Mouse (Mus musculus) gastrocnemius, postnatal 25 days (tissue): Measurements from ENCODE around the gene Gm20388. TPM values are rescaled to one million over a fixed set of nuclear protein-coding genes. Genes with fewer than 3 reads are reported as not detected.
A peak's percentile ranks its signal among the peaks of the same experiment; 100 is the strongest.

Experiments used
- DNase-seq: peaks from one replicate; pipeline ENCODE4 v3.0.0; 2022
- total RNA-seq, 2 experiments: library from RNA; stranded (reverse); gene quantifications; 1 replicate in 1 of 2; 2 replicates in 1 of 2; pipeline ENCODE4 v1.2.3; 2021

The Gm20388 gene
- total RNA-seq, 2 experiments from 2014 or later, result 6.7 TPM; not detected in 1

DNA sequence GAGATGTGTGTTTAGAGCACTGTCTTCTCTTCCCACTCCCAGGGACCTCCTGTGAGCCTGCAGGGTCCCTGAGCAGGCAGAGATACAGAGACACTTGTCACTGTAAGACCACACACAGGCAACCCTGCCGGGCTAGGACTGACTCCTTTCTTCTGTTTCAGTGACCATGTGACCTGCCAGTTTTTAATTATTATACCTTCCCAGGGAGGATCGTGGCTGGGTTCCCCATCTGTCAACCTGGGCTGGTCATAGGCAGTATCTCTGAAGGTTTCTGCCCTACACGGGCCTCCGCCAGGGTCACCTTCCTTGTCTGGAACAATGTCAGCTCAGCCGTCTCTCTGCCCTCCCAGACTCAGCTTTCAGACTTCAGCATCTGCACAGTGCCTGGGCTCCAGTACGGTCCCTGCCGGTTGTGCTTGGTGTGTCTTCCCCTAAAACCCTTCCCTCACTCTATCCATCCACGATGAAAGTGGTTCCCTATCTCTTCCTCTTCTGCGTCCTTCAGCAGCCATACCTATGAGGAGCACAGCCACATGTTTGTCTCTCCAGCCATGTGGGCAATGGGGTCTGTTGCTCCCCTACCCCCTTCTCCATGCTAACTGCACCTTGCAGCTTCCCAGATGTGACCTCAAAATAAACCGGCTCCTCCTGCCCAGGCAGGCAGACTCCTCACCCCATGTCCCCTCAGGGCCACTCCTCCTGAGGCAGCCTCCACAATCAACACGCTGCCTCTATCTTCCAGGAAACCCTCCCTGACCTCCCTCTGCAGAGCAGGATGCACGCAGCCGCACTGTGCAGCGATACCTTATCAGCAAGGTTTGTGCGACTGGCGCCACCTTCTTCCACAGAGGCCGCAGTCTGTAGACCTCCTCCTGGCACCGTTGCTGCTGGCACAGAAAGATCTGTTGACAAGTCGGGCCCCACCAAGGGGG, 2825.2 kb downstream of the Gm20388 start:
- DNase-seq, result no peak

DNA sequence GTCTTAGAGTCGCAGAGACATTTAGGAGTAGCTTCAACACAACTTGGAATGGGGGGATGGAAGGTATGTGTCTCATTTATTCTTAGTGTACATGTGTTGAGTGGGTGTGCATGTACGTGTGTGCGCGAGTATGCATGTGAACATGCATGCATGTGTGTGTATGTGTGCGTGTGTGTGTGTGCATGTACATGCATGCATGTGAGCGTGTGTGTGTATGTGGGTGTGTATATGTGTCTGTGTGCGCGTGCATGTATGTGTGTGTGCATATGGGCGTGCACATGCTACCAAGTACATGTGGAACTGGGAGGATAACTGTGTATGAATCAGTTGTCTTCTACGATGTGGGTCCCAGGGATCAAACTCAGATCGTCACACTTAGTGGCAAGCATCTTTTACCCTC, 2826.0 kb downstream of the Gm20388 start:
- no peak for DNase-seq

DNA sequence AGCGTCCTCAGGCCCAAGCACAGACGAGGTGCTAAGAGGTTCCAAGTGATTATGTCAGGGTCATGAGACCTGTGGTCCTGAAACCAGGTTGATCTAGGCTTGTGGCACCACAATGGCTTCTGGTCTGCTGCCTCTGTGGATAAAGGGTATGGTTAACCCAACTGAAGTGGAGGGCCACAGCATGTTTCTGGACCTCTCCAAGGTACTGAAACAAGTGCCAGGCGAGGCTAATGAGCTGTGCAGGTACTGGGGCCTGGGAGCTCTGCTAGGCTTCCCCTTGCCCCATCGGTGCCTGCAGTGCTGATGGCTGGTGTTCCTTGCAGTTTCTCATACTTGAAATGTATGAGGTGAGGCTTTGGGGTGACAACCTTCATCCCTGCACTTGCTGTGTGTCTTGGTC, 2826.4 kb downstream of the Gm20388 start:
- DNase-seq, result no peak

GRCm38 (mm10) chr8:122737886-122738285, 2827.2 kb downstream of the Gm20388 start:
- no peak for DNase-seq

DNA sequence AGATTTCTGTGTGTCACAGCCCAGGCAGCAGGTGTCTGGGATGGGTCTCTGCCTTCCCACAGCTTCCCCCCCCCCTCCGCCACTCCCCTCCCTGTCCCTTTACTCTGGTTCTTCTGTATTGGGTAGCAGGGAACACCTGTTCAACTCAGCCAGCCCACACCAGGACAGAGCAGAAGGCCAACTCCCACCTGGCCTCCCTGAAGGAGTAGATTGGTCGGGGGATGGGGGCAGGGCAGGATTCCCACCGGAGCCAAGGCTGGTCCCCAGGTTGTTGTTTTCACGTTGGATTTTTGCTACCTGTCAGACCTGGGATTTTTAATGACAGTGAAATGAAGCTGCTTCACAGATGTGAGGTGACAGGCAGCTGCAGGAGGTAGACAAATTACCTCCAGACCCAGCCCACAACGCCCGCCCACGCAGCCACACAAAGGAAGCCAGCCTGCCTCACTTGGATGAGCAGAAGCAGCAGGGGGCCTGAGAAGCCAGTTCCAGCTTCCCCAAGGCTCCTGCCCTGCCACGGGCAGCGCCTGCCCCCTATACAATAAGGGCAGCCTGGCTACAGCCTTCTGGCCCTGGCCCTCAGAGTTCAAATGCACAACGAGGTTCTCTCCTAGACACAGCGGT, 2828.6 kb downstream of the Gm20388 start:
- no peak for DNase-seq

GRCm38 (mm10) chr8:122742471-122742870, 2831.8 kb downstream of the Gm20388 start:
- no peak for DNase-seq

GRCm38 (mm10) chr8:122745022-122745749, 2834.5 kb downstream of the Gm20388 start:
- DNase-seq, result no peak

- DNase-seq, result no peak
Measured at GRCm38 (mm10) chr8:122745750-122746275, 2835.2 kb downstream of the Gm20388 start.

DNA sequence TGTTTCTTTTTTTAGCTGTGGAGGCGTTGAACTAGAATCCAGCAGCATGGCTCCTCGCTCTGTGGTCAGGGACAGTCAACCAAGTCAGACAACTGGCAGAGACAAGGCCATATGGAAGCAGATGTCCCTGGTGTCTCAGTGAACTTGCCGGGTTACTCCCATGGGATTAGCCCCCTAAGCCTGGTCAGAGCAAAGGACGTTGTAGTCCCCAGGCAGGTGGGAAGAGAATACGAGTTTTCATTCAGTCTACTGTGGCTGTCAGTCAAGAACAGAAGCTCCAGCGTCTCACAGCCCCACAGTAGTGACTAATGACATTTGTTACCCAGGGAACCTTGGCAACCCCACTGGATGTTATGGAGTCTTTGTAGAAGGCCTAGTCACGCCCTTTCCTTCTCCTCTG, 2835.8 kb downstream of the Gm20388 start:
- DNase-seq, result no peak

GRCm38 (mm10) chr8:122747825-122748224, 2837.2 kb downstream of the Gm20388 start:
- no peak for DNase-seq

DNA sequence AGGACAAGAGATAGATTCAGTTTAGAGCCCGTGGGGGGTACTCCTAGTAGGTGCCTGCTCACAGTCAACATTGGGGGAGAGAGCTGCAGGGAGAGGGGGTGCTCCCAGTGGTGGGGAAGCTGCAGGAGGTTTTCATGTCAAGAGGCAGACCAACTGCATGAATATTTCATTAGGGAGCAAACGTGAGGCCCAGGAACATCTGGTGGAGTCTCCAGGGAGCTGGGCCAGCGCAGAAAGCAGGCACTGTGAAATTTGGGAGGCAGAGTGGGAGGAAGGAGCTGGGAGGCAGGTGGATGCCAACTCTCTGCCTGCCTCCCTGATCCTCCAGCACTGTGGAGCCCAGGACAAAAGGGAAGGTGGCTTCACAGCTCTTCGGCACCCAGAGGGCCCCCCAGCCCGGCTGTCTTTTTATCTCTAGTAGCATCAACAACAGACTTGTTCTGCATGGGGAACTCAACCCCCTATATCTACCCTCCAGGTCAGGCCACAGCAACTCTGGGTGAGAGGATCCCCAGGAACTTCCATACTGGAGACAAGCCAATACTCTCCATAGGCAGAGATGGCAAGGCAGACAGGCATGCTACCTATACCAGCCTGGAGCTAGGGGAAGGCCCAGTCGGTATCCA, 2838.8 kb downstream of the Gm20388 start:
- no peak for DNase-seq

- DNase-seq, result no peak
Measured at GRCm38 (mm10) chr8:122751342-122751741, 2840.7 kb downstream of the Gm20388 start.

GRCm38 (mm10) chr8:122752111-122752721, 2841.6 kb downstream of the Gm20388 start:
- no peak for DNase-seq

GRCm38 (mm10) chr8:122758597-122758996, 2848.0 kb downstream of the Gm20388 start:
- no peak for DNase-seq

- no peak for DNase-seq
Measured at GRCm38 (mm10) chr8:122760116-122760515, 2849.5 kb downstream of the Gm20388 start.

- DNase-seq, result no peak
Measured at GRCm38 (mm10) chr8:122761109-122761508, 2850.5 kb downstream of the Gm20388 start.

- no peak for DNase-seq
Measured at GRCm38 (mm10) chr8:122762731-122763266, 2852.2 kb downstream of the Gm20388 start.

DNA sequence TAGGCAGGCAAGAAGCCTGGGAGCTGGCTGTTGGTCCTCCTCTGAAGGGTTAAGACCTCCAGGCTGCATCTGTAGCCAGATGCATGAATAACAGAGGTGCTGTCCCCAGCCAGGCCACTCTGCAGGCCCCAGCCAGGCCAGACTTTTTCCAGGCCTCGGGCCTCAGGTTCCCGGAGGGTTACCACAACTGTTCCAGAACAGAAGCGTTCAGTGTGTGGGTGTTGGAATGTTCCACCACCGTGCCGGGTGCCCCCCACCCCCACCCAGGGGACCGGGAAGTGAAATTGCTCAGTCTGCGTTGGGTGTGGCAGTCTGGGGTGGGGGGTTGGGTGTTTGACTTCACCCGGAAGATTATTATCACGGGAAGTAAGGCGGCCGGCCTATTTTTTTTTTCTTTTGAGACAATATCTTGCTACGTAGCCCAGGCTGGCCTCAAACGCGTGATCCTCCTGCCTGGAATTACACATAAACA, 2852.7 kb downstream of the Gm20388 start:
- peak; percentile 49 for DNase-seq

DNA sequence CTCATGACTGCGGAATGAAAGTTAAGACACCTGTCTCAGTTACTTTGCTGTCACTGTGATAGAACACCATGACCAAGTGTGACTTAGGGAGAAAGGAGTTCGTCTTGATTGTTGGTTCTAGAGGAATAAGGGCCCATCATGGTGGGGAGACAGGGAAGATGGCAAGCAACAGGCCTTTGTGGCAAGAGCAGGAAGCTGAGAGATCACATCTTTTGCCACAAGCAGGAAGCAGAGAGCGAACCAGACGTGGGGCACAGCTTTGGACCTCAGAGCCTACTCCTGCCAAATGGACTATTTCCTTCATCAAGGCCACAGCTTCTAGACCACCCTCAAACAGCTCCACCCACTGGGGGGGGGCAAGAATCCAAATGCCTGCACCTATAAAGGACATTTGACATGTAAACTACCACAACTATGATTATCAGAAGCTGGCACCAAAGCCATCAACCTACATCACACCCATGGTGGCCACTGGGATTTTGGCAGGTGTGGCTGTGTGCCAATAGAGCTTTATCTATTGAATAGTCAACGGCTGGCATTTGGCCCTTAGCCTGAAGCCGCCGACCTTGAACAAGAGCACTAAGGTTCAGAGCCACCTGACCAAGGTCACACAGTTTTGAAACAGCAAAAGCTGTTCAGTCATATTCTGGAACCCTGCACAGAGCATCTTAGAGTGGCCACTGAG, 2854.3 kb downstream of the Gm20388 start:
- DNase-seq, result no peak

- no peak for DNase-seq
Measured at GRCm38 (mm10) chr8:122766189-122766588, 2855.5 kb downstream of the Gm20388 start.
